20 mouse cellular contexts compared by ENCODE assay signal in genomic region chr15:84096051-84096450, GRCm38 (mm10). TPM values are rescaled to one million over a fixed set of nuclear protein-coding genes. Genes with fewer than 3 reads are reported as not detected.
DNase-seq lines count a peak whose midpoint lies in the region; ATAC-seq lines count a peak whose summit lies in the region.
"Had no signal": no experiment of that assay in that cellular context is flagged by ENCODE, and none has a peak within 500 bp of the region (broad histone marks: within the 10 kb centered on the region; RNA-seq: fewer than 3 reads in every experiment).

No protein-coding gene starts in this region.

- peak overlapping the region; percentile 10; the same call in 1 of the 2 replicates for H3K27ac ChIP-seq in forebrain, embryonic 16.5 days (ENCODE audit: low read length)
- no peak overlapping the region for H3K27ac ChIP-seq in forebrain, embryonic 13.5 days
- H3K27ac ChIP-seq: embryonic facial prominence, embryonic 13.5 days; heart, embryonic 10.5 days had no signal

- intact Hi-C loops in gastrocnemius, postnatal 36 days (cut with DNase I) = no loop called here

- H3K27me3 ChIP-seq in forebrain, embryonic 16.5 days (replicated peaks; ENCODE audit: control insufficient read depth, insufficient read depth, low read length) = no peaks in the 10 kb centered on the region
- H3K27me3 ChIP-seq in forebrain, embryonic 13.5 days = no peaks in the 10 kb centered on the region
- H3K27me3 ChIP-seq: embryonic facial prominence, embryonic 13.5 days had no signal

- H3K4me1 ChIP-seq in forebrain, embryonic 16.5 days (replicated peaks; ENCODE audit: control insufficient read depth, insufficient read depth, low read length) = peaks cover 15% of the 10 kb centered on the region
- peaks cover 10% of the 10 kb centered on the region; the same call in 1 of the 2 replicates for H3K4me1 ChIP-seq in forebrain, embryonic 13.5 days
- H3K4me1 ChIP-seq: embryonic facial prominence, embryonic 13.5 days; heart, embryonic 10.5 days had no signal

- no peak overlapping the region for H3K9ac ChIP-seq in forebrain, embryonic 16.5 days (replicated peaks; ENCODE audit: low read depth, low read length)
- no peak overlapping the region for H3K9ac ChIP-seq in forebrain, embryonic 13.5 days
- H3K9ac ChIP-seq: embryonic facial prominence, embryonic 13.5 days; lung, embryonic 14.5 days had no signal

- H3K9me3 ChIP-seq in forebrain, embryonic 16.5 days (ENCODE audit: control insufficient read depth, low read length) = no peaks in the 10 kb centered on the region
- no peaks in the 10 kb centered on the region for H3K9me3 ChIP-seq in forebrain, embryonic 13.5 days (replicated peaks)
- H3K9me3 ChIP-seq: embryonic facial prominence, embryonic 13.5 days; heart, embryonic 10.5 days had no signal

- no peak overlapping the region for H3K4me3 ChIP-seq in forebrain, embryonic 16.5 days (replicated peaks; ENCODE audit: low read length)
- no peak overlapping the region for H3K4me3 ChIP-seq in forebrain, embryonic 13.5 days
- H3K4me3 ChIP-seq: embryonic facial prominence, embryonic 13.5 days; heart, embryonic 10.5 days; left cerebral cortex, adult 2 months had no signal

- no peaks in the 10 kb centered on the region for H3K36me3 ChIP-seq in forebrain, embryonic 16.5 days (ENCODE audit: control insufficient read depth, insufficient read depth)
- peaks cover 8% of the 10 kb centered on the region; the same call in 1 of the 2 replicates for H3K36me3 ChIP-seq in forebrain, embryonic 13.5 days (ENCODE audit: poor library complexity, severe bottlenecking)
- H3K36me3 ChIP-seq: embryonic facial prominence, embryonic 13.5 days; heart, embryonic 10.5 days had no signal

- peak; percentile 75 for ATAC-seq in forebrain, embryonic 16.5 days
- ATAC-seq in forebrain, embryonic 13.5 days = no peak

- 63% methylated on average over 8 of the region's 8 CpGs for WGBS in forebrain, embryonic 16.5 days
- WGBS in forebrain, embryonic 13.5 days = 85% methylated on average over 8 of the region's 8 CpGs

- peak; percentile 16 for DNase-seq in lung, postnatal 14 days
- no peak for DNase-seq in lung, postnatal 10 days
- peak; percentile 90 to 93 for DNase-seq in cerebellum, postnatal 14 days
- peak; percentile 43 to 52 for DNase-seq in gastrocnemius, postnatal 36 days
- DNase-seq in embryo, embryonic 10.5 days (ENCODE audit: low spot score) = no peak
- DNase-seq in left cerebral cortex, adult 9 months (ENCODE audit: low spot score in 2 of 2) = no peak
- DNase-seq: adrenal gland, adult 8-10 months; heart, postnatal 4 days; kidney, adult 18-20 months; kidney, postnatal 4 days; liver; lung, embryonic 14.5 days had no signal

- no peak overlapping the region for H3K4me2 ChIP-seq in forebrain, embryonic 16.5 days (ENCODE audit: low read length)
- no peak overlapping the region for H3K4me2 ChIP-seq in forebrain, embryonic 13.5 days
- H3K4me2 ChIP-seq: embryonic facial prominence, embryonic 13.5 days; lung, embryonic 14.5 days had no signal

RNA-seq across cellular contexts. Expression of gene Sult4a1, which starts 9.5 kb away (rescaled TPM):
- polyA plus RNA-seq in forebrain, embryonic 16.5 days (2015; fragmentation: Nextera tagmentation; extraction: Ambion mirVana) = 80.6 and 92.7 TPM in 2 replicates
- 40.3 and 43.3 TPM in 2 replicates for polyA plus RNA-seq in forebrain, embryonic 13.5 days (2015; fragmentation: Nextera tagmentation; extraction: Ambion mirVana)
- not detected for total RNA-seq in gastrocnemius, postnatal 36 days (2021)
- total RNA-seq: megakaryocyte, adult 5-6 weeks had no signal

RNA-seq across cellular contexts. Expression of gene Pnpla5, which starts 26.9 kb away (rescaled TPM):
- not detected in 2 replicates for polyA plus RNA-seq in forebrain, embryonic 16.5 days (2015; fragmentation: Nextera tagmentation; extraction: Ambion mirVana)
- not detected in 2 replicates for polyA plus RNA-seq in forebrain, embryonic 13.5 days (2015; fragmentation: Nextera tagmentation; extraction: Ambion mirVana)
- total RNA-seq in gastrocnemius, postnatal 36 days (2021) = not detected
- total RNA-seq: heart, postnatal 4 days; left cerebral cortex, adult 2 months; megakaryocyte, adult 5-6 weeks had no signal
- polyA plus RNA-seq: embryonic facial prominence, embryonic 13.5 days; heart, embryonic 10.5 days; lung, embryonic 14.5 days; neural tube, embryonic 14.5 days; urinary bladder, adult 2 months had no signal

RNA-seq across cellular contexts. Expression of gene Efcab6, which starts 30.9 kb away (rescaled TPM):
- 2.8 and 3.7 TPM in 2 replicates for polyA plus RNA-seq in forebrain, embryonic 16.5 days (2015; fragmentation: Nextera tagmentation; extraction: Ambion mirVana)
- polyA plus RNA-seq in forebrain, embryonic 13.5 days (2015; fragmentation: Nextera tagmentation; extraction: Ambion mirVana) = 1.9 and 2.3 TPM in 2 replicates
- total RNA-seq in gastrocnemius, postnatal 36 days (2021) = 1 to 10 TPM; 4.7 to 5.0 TPM
- total RNA-seq: heart, postnatal 4 days; megakaryocyte, adult 5-6 weeks had no signal
- polyA plus RNA-seq: heart, embryonic 10.5 days had no signal

Comparison
In these comparisons a context has a peak if more than half of its experiments do, and no peak if none do; other contexts are left out.
1. DNase-seq: peak in lung, postnatal 14 days (single experiment), cerebellum, postnatal 14 days (2 of 2) and gastrocnemius, postnatal 36 days (2 of 2); none in lung, postnatal 10 days (single experiment), embryo, embryonic 10.5 days (single experiment) and left cerebral cortex, adult 9 months (0 of 2).